Mouse (Mus musculus) lung, adult 2 months (tissue): ENCODE data around the gene Tmc5.

ENCODE experiments used
- CTCF ChIP-seq: fragments of 200-500 bp; IDR thresholded peaks from 2 replicates; pipeline ENCODE4 v1.5.1; 2011; ENCODE audit warnings: mild to moderate bottlenecking, low read length, control low read depth; ENCODE audit not compliant: insufficient read depth
- POLR2A ChIP-seq: fragments of 200-500 bp; IDR thresholded peaks from 2 replicates; pipeline ENCODE4 v1.6.1; 2011; ENCODE audit warnings: low read depth, mild to moderate bottlenecking, control low read depth, low read length, borderline replicate concordance; ENCODE audit errors: extremely low read depth

- TF ChIP-seq POLR2A = no peak
- no peak for TF ChIP-seq CTCF
Measured at GRCm38 (mm10) chr7:118627550-118628298, 30.6 kb downstream of the Tmc5 start.
